Mouse (Mus musculus) cerebellum, adult 9-10 months (tissue): ENCODE measurements at regions not wholly inside any gene's neighbourhood (a gene's known extent, or its start where the extent isn't known, plus 50 kb on each side); places are given as distances from the start of the nearest gene placed in this dataset.
A peak's percentile ranks its signal among the peaks of the same experiment; 100 is the strongest.

Experiments
- DNase-seq: peaks from one replicate; pipeline ENCODE4 v3.0.0; 2022

DNA sequence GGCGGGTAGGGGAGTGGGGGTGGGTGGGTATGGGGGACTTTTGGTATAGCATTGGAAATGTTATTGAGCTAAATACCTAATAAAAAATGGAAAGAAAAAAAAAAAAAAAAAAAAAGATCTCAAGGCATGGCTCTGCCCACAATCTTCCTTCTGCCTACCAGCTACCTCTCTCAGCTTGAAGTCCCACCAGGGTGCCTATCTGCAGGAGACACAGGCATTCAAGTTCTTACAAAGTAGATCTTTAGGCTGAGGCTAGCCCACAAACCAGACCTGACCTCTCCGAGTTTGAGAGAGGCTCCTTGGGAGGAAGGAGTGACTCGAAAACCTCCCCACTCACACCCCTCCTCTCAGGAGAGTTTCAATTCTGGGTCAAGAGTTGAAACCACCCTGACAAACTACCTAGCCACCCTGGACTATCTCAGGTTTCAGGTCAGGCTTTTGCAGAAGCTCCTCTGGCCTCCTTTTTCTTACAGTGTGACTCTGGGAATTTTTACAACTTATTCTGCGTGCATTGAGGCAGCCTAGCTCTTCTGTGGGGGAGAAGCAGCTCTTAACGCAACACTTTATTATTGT lies 187.6 kb upstream of the Cxcr4 start:
- DNase-seq: no peak

- no peak for DNase-seq
Measured at GRCm38 (mm10) chr1:128772440-128772839, 180.3 kb upstream of the Cxcr4 start.

GRCm38 (mm10) chr1:128770786-128771185 lies 178.7 kb upstream of the Cxcr4 start:
- DNase-seq: no peak

DNA sequence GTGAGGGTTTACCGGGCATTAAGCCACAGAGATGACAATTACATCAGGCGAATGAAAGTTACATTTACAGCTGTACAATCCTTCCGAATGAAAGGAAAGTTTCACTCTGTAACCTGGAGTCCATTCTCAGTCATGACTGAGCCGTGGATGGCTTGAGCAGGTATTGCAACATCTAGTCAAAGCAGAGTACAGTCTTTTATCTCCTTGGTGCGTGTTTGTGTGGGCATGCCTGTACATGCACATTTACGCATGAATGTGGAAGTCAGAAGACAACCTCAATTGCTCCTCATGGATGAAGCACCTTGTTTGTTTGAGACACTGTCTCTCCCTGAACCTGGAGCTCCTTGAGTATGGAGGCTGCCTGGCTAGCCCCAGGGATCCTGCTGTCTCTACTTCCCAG lies 175.9 kb upstream of the Cxcr4 start:
- DNase-seq: no peak

GRCm38 (mm10) chr1:128767415-128767814 lies 175.3 kb upstream of the Cxcr4 start:
- DNase-seq: no peak

GRCm38 (mm10) chr1:128766894-128767268 lies 174.8 kb upstream of the Cxcr4 start:
- no peak for DNase-seq

GRCm38 (mm10) chr1:128766193-128766893 lies 174.2 kb upstream of the Cxcr4 start:
- DNase-seq: no peak

DNA sequence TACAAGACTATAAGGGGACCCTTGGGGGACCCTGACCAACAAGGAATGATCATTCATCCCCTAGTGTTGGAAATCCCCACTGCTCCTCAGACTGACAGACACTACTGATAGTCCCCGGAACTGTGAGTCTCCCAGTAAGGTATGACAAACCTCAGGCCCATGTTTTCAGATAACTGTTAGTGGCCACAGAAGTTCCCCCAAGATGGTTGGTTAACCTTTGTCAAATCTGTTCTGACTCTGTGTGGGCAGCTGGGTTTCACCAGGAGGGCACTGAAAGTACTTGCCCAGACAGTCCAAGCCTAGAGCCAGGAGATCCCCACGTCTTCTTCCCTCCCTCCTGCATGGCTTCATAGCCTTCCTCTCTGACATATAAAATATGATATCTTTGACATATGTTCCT lies 173.5 kb upstream of the Cxcr4 start:
- DNase-seq: no peak

GRCm38 (mm10) chr1:128765142-128765541 lies 173.0 kb upstream of the Cxcr4 start:
- no peak for DNase-seq

DNA sequence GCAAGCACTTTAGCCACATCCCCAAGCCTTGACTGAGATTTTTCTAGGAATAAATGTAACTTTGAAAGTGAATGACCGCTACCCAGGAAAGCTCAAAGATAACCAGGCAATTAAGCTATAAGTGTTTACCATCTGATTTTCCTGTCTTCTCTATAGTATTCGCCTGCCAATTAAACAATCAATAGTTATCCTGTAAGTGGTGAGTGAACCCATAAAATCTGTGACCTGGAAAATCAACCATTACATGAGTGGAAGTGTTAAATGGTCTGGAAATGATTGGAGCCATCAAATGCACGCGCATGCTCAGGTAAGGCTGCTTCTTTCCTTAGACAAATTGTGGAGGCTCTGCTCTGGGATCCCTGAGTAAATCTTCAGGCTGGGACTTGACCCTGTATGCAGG lies 170.8 kb upstream of the Cxcr4 start:
- DNase-seq: no peak

DNA sequence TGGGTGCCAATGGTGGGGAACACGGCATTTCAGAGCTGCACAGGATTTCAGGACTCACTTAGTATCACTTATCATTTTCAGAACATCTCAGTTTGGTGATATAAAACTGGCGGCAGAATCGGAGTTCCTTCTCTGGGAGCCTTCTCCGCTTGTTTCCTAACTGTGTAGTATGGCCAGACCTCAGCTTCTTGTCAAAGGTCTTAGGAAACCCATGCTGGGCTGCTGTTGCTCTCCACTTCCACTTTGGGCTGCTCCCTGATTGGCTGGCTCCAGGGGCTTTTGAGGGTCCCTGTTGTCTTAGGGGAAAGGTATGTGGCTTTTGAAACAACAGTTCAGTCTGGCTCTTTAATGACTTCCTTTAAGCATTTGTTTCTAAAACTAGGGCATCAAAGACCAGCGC lies 170.0 kb upstream of the Cxcr4 start:
- no peak for DNase-seq

DNA sequence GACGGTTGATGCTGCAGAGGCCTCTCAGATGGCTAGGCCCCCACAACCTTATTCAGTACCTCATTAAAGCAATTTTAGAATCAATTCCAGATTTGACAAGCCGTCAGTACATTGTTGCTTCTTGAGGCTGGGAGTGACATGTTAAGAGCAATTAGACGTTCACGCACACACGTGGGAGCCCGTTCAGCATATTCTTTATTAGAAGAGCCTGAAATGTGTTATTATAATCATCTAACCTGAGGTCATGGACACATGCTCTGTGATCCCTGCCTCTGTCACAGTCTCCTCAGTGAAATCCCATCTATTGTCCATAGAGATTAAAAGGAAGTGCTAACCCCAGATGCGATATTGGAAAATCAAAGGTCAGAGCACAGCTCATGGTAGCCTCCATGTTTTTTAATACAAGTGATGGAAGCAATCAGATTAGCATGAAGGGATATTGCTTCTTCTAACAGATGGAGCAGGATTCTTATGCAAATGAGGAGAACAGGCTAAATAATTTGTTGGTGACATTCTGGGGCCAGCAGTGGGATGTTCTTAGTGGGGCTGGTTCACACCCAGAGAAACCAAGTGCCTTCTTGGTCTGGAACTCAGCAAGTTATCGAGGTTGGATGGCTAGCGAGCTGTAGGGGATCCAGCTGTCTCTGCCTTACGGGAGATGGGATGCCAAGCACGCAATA lies 166.8 kb upstream of the Cxcr4 start:
- DNase-seq: no peak

GRCm38 (mm10) chr1:128758294-128758801 lies 166.3 kb upstream of the Cxcr4 start:
- DNase-seq: no peak

- no peak for DNase-seq
Measured at GRCm38 (mm10) chr1:128753427-128754012, 161.4 kb upstream of the Cxcr4 start.

DNA sequence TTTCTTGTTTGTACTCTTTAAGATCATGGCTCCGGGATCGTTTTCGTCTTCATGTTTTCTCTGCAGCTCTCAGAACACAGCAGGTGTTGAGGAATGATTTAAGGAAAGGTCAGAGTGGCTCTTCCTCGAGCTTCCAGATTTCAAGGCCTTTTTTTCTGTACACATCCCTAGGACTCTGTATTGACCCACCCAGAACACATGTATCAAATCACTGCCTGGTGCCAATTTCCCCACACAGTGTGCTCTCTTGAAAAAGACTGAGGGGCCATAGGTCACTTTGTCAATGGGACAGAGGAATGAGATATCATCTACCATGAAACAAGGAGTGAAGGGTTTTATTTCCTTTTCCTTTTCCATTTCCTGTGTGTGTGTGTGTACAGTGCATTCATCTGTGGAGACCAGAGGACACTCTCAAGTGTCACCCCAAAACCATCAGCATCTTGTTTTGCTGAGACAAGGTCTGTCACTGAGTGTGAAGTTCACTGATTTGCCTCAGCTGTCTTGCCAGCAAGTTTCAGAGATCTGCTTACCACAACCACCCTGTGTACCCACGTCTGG lies 157.4 kb upstream of the Cxcr4 start:
- DNase-seq: no peak

DNA sequence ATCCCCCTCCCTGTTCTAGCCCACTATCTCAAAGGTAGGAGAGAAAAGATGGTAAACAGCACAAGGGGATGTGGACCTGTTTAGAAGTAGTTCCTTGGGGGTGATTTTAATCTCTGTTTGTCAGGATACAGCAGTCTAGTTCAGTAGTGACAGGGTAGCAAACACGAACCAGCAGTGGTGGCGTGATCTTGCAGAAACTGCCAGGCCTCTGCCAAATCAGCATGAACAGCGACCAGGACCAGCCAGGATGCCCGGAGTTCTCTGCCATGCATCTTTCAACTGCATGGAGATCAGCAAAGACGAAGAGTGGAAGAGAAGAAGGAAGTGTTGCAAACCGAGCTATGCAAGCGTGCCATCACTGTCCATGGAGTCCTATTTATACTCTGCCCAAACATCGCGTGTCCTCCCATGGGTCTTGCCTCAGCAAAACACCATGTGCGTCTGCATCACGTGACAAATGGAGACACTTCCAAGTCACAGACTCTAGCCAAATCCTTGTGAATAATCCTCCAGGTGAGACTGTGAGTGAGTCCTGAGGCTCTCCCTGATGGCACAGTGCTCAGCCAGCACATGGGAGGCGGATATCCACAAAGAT lies 155.2 kb upstream of the Cxcr4 start:
- no peak for DNase-seq

DNA sequence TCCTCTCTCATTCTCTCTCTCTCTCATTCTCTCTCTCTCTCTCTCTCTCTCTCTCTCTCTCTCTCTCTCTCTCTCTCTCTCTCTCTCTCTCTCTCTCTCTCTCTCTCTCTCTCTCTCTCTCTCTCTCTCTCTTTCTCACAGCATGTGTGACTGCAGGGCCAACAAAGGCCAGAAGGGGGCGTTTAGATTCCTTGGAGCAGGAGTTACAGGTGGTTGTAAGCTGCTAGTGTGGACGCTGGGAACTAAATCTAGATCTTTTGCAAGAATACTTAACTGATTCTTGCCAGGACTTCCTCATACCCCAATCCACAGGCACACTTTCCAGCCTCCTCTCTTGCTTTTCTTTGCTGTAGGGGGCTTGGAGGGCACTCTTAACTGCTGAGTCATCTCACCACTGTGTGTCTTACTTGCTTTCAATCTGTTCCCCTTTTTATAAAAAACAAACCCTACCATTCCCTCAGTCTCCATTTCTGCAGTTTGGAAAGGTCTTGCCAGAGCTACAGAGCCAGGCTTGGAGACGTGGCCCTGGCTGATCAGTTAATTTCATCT lies 154.4 kb upstream of the Cxcr4 start:
- DNase-seq: no peak

DNA sequence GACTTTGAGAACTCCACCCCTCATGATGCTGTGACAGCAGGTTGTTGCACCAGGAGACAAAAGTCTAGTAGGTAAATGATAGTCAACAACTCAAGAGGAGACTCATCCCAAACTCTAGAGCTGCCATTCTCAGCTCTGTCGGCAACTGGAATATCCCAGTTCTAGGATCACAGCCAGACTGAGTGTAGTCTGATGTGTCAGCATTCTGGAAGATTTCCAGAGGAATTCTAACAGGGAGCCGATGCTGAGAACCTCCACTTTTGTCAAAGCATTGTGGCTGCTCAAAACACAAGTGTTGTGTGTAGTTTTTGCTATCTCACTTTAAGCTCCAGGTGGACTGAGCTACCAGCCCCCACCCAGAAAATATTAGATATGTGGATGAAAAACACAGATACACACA lies 148.5 kb upstream of the Cxcr4 start:
- no peak for DNase-seq

DNA sequence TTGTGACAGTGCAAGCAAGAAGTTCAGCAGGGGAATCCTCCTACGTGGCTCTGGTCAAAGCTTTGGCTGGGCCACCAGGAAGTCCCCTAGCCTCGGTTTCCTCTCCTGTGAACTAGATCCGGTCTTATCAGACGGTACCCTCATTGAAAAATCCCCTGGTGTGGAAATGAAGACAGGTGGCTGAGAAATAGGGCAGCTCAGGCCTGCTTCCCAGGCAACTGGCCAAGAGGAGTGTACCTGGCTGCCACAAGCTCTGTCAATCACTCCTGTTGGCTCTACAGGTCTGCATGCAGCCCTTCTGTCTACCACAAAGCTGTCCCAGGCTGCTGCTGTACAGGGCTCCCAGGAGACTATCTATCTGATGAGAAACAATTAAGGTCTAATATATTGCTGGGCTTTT lies 146.1 kb upstream of the Cxcr4 start:
- peak; percentile 7 for DNase-seq

DNA sequence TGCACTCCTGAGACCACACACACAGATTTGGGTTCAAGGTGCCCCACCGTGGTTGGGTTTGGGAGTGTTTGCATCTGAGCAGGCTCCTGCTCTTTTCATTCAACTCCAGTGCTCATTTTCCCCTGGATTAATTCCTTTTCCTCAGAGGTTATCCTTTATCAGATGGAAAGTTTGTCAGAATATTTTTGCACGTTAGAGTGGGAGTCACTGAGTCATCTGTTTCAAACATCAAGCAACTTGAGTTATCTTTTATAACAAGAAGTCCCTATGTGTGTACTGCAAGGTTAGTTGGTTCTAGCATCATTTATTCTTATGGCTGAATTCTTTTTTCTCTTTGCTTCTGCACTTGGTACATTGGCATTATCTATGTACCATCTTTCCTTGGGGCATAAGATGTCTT lies 142.8 kb upstream of the Cxcr4 start:
- DNase-seq: no peak

GRCm38 (mm10) chr1:128731445-128731844 lies 139.4 kb upstream of the Cxcr4 start:
- DNase-seq: no peak

DNA sequence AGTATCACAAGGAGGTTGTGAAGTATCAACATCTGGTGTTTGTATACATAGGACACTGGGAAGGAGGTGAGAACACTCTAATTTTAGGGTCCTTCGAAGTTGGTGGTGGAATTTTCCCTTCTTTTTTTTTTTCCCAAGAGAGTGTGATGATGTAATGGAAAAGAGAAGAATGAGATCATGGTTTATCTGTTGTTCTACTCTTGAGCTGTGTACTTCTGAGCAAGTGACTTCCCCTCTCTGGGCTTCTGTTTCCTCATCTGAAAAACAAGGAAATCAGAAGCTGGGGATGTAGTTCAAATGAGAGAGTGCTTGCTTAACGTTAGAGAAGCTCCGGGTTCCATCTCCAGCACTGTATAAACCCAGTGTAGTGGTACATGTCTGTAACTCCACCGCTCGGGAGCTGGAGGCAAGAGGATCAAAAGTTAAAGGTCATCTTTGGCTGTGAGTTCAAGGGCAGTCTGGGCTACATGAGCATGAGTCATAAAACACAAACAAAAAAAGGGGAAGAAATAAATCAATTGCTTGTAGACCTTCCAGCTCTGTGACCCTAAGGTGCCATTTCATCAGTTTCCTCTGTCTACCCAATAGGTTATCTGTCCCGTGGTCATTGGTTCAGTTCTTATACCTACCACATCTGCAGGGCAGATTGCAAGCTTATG lies 132.5 kb upstream of the Cxcr4 start:
- no peak for DNase-seq
